Mouse (Mus musculus): ENCODE data around the gene Sh2d3c.

DNA sequence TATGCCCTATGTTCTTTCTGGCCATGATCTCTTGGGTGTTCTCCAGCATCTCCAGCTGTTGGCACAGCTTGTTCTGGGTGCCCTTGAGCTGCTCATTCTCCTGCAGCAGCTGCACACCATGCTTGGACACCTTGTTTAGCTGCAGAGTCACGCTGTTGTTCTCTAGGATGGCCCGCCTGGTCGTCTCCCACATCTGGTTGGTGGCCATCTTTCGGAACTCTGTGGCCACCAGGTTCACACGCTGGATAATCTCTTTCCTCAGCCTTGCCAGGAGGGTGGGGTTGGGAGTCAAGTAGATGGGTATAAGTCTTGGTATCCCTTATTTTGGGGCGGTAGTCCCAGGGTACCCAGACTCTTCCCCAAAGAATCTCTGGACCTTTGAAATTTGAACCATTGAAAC, 58.9 kb downstream of the Sh2d3c start:
- TF ChIP-seq POLR2A (IDR thresholded peaks at IDR 0.05; ENCODE audit: borderline replicate concordance, extremely low read depth, low read depth, low read length) (no peak), CTCF (IDR thresholded peaks at IDR 0.05; ENCODE audit: insufficient read depth, low read length) (no peak)

Data from lung, adult 2 months (tissue).